Mouse (Mus musculus) lung, adult 18-20 months (tissue): Measurements from ENCODE around the gene Nomo1.
A peak's percentile ranks its signal among the peaks of the same experiment; 100 is the strongest.

Experiments used
- DNase-seq, 2 experiments: peaks; one replicate each; pipeline ENCODE4 v3.0.0; 2022; ENCODE audit warnings: mixed read lengths in 2 of 2

Nomo1 gene

DNA sequence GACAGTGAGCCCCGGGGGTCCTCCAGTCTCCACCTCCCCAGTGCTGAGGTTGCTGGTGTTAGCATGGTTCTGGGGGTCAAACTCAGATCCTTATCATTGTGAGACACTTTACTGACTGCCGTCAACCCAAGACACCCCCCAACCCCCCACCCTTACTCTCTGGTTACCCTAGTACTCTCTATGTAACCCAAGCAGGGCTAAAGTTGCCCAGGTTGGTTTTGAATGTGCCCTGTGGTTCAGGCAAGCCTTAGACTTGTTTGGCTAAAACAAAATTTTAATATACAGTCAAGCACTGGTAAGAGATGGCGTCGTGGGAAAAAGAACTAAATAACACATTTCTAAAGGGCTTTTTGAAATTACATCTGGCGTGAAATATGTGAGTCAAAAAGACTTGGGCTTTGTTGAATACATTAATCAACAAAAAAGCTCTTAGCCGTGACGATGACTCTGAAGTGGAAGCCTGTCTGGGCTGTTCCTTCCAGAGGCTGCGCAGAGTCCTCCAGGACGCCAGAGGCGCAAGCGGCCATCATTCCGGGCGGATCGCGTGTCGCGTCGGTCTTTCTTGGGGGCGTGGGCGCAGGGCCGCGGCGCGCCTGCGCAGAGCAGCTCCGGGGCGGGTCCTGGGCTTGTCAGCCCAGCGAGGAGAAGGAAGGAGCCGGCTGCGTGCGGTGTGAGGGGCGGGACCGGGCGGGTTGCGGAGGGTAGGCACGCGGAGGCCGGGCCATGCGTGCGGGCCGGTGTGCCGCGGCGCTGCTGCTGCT is at the start of gene Nomo1:
Nomo1 (plus strand) TSS at position 590 of the 761 bp plus-strand sequence.
- peak; percentile 96 to 97 for DNase-seq

DNA sequence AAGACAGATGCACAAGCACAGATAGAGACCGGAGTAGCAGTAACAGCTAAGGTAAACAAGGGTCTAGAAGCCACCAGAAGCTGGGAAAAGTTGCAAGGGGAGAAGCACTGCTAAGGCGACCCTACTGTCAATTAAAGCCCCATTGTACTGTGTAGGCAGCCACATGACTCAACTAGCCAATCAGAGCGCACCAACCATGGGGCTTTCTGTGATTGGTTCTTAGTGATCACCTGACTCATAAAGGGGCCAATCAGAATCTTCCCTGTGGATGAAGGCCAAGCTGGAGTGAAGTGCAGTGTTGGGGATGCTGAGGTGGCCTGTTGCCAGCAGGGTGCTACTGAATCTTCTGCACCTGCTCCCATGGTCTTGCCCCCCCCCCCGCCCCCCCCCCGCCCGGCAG is 46.6 kb upstream of the Nomo1 start:
- DNase-seq: no peak

DNA sequence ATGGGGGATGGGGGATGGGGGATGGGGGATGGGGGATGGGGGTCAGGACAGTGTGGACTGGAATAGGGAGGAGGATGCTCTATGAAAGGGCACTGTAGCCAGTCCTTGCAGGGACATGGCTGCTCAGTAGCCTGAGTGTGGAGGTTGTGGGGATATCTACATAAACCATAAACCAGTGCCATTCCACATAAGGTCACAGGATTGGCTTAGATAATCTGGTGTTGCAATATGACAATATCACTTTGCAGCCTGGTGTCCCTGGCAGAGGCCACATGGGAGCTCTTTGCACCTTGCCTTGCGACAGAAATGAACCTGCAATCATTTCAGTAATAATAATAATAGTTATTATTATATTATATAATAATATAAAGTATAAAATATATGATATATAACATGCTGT is 45.2 kb upstream of the Nomo1 start:
- no peak for DNase-seq

DNA sequence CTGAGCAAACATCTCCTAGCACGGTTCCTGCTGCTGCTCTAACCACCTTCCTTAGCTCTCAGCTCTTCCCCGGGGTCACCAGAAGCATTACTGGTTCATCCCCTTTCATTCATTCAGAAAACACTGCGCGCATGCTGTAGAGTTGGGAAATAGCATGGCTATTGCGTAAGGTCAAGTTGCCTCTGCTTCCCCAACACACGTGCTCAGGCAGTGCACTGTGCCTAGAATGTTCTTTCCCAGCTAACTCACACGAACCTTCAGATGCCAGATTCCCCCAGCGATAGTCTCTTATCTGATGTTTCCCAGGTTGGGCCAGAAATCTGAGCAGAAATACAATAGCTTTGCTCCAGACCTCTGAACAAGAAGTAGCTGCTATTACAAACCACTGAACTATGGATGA is 41.0 kb upstream of the Nomo1 start:
- no peak for DNase-seq

DNA sequence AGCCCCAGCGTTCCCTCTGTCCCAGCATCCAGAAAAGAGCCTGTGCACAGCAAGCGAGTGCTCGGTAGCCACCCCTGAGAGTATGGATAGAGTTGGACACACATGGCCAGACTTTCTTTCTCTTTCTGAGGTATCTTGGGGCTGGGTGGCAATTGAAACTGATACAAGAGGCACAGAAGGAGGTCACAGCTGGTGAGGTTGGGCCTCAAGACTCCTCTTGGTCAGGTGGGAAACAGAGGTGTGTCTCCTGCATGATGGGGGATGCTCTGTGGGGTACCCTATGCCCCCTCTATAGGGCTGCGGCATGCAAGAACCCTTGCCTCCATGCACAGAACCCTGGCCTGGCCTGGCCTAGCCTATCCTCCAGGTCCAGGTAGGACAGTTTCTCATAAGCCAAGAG is 32.9 kb upstream of the Nomo1 start:
- DNase-seq: no peak

DNA sequence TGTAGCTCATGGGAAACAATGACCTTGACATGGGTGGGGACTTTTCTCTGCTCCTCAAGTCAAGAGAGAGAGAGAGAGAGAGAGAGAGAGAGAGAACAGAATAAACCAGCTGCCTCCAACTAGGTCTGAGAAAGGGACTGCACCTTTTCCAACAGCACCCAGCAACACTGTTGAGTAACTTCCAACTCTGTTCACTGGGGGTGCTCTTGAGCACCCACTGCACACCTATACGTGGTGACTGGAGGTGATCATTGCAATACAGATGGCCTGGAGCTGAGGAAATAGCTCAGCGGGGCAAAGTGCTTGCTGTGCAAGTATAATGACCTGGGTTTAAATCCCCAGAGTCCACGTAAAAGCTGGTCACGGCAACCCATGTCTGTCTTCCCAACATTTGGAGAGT is 30.8 kb upstream of the Nomo1 start:
- DNase-seq: no peak

DNA sequence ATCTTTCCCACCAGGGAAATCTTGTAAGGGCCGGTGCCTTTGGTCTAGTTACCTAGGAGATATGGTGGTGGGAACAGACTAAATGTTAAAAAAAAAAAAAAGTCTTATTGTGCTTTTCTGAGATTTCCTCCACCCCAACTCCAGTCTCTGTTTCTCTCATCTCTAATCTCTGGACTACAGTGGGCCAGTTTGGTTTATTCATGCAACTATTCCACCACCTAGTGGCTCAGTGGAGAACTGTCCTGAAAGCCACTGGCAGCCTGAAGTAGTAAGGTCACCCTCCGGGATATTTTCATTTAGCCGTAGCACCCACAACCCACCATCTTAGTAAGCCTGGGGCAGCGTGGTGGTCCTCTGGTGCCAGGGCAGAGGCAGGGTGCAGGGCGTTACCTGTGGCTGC is 23.9 kb upstream of the Nomo1 start:
- DNase-seq: peak; percentile 34 to 54

DNA sequence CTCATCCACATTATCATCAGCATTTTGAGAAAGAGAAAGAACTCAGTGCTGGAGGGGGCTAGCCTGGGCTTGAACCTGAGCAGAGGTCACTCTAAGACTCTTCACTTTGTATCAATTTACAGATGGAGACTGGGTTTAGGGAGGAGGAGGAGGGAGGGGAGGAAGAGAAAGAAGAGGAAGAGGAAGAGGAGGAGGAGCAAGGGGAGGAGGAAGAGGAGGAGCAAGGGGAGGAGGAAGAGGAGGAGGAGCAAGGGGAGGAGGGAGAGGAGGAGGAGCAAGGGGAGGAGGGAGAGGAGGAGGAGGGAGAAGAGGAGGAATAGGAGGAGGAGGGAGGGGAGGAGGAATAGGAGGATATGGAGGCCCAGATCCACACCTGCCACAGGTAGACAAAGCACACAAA is 21.4 kb upstream of the Nomo1 start:
- no peak for DNase-seq

DNA sequence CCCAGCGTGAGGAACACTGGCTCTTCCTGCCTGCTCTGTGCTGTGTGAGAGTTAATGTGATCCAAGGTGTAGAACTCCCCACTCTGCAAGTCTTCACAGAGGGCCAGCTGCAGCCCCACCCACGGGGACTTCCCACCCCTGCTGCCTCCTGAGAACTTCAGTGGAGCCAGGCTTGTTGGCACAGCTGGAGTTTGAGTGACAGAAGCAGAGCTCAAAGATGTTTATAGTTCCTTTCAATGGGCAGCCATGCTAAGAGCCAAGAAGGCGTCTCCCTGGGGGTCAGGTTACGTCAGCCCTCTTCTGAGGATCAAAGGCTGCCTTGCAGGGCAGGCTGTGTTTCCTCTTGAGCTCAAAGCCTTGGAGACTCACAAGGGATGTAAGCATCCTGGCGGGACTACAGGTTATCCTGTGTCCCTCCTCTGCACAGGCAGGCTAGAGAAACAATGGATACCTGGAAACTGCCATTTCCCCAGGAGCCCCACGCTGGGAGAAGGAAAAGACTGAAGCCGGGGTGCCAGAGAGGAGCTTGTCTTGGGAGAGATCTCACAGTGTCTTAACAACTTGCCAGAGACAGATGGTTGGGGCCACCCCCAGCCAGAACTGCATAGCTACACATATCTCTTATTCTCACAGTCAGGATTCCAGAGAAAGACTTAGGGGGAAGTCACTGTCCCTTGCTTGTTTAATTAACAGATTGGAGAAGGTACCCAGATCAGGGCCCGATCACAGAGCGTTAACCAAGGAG is 20.1 kb upstream of the Nomo1 start:
- DNase-seq: peak; percentile 69 to 80

DNA sequence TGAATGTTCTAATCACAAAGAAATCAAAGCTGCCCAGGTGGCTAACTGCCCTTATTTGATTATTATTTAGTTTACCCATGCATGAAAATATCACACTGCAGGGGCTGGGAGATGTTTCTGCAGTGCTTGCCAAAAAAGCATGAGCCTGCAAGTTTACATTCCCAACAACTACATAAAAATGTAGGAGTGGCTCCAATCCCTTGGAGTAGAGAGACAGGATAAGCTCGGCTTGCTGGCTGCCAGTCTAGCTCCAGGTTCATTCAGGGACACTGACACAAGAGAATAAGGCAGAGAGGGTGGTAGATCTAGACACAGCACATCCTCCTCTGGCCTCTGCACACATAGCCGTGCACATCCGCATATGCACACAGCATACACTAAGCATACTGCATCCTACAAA is 13.9 kb upstream of the Nomo1 start:
- no peak for DNase-seq

DNA sequence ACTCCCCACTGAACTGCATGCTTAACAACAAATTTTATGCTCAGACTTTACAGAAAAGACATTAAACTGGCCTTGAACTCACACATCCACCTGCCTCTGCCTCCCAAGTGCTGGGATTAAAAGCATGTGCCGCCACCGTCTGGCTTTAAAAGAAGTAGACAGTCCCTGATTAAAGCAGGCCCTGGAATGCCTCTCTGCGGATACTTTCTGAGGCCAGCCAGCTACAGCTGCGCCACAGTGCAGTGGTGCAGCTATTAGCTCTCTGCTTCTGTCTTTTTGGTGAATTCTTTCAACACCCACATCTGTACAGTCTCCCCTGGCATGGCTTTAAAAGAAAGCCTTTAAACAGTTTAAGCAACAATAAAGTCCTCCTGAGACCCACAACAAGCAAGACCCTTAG is 11.5 kb upstream of the Nomo1 start:
- no peak for DNase-seq

DNA sequence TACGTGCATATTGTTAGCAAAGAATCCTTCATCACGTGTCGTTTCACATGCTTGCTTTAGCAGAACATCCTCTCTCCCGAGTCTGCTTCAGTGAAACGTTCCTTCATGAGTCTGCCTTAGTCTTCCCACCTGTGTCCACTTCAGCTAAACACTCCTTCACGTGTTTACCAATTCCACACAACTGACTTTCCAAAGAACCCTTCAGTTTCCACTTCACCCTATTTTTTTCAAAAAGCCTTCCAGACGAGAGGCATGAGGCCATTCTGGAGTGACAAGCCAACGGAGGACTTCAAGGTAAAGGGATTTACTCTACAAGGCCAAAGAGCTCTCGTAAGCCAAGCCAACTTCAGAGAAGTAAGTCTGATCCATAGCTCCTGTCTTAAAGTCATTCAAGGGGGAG is 8.1 kb upstream of the Nomo1 start:
- DNase-seq: peak in 1 of 2 experiments; percentile 48

DNA sequence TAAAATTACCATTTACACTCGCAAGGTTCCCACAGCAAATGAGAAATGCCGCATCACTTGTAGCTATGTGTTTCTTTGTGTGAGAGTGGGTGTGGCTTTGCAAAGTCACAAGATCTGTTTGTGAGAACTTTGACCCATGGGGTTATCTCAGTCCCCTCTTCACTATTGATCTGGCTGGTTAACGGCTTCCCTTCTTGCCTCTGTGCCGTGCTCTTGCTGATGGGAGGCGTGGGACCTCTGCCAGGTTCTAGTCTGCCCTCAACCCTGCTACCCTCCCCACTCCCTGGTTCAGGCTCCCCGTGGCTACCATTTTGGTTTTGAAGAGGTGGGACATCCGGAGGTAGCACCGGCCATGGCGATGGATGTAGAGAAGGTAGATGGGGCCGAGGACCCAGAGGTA is 4.8 kb upstream of the Nomo1 start:
- DNase-seq: no peak

DNA sequence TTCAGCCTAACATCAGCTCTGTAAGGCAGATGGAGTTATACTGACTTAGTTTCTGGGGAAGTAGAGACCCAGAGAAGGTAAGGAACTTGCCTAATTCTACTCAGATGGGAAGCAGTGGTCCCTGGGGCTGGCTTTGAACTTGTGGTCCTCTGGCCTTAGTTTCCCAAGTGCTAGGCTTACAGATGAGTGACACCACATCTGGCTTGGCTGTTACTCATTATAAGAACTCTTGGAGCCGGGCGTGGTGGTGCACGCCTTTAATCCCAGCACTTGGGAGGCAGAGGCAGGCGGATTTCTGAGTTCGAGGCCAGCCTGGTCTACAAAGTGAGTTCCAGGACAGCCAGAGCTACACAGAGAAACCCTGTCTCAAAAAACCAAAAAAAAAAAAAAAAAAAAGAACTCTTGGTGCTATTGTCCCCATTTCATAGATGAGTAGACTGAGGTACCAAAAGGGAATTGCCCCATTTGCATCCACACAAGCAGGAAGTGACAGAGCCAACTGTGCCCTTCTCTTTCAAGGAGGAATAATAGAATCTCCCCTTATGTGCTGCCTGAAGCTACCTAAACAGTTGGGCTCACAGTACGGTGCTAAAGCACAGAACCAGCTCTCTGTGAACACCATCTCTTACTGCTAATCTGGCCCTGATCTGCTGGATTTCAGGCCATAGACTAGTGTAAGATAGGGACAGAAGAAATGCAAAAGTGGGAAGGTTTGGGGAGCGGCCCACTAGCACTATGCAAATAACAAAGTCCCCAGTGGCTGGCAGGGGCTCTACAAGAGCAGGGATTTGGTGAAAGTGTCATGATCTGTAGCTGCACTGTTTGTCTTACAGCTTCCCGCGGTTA is 4.0 kb upstream of the Nomo1 start:
- DNase-seq: no peak

DNA sequence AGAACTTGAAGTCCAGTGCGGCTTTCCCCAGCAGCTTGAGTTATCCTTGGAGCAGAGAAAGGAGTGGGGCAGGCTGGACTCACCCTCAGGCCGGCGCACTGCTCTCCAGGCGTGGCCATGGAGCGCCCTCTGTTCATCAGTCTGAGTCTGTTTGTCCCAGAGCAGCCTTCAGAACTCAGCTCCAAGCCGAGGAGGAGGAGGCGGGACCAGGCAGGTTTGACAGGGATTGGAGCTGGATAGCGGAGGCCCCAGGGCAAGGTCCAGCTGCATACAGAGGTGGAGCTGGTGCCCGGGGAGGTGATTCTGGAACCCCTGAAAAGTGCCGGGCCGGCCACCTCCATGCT is 3.4 kb upstream of the Nomo1 start, which contains the start of gene Abcc6:
Abcc6 (minus strand) TSS at position 158 of the 344 bp plus-strand sequence.
- peak in 1 of 2 experiments; percentile 20 for DNase-seq

DNA sequence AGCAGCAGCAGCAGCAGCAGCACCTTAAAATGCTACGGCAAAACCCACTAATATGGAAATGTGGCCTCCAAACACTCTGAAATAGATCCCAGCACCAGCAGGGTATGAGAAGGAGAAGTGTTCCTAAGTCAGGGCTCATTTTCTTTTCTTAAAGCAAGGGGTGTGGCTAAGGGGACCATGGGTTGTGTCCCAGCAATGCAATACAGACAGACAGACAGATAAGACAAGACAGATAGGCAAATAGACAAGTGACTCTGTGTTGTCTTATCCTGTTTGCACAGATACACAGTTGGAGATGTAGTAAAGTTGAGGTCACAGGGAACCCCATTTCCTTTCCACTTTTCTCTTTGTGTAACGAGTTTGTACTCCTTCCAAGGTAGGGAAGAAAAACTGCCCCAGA is 2.4 kb upstream of the Nomo1 start:
- DNase-seq: no peak

DNA sequence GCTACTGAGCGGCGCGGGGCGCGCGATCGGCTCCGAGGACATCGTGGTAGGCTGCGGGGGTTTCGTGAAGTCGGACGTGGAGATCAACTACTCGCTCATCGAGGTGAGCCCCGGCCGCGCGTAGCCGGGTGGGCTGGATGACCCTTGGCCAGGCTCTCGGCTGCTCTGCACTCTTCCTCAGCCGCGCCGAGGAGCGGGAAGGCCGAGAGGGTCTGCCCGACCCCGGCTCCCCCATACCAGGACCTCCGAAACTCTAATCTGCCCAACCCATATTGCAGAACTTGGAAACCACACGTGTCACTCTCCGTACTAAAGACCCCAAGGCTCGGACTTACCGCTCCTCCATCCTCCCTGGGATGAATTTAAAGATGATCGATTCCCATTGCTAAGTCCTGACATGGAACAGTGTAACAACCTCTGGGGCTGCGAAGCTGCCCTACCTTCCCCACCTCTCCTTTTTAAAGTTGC is 406 bp downstream of the Nomo1 start:
- no peak for DNase-seq

DNA sequence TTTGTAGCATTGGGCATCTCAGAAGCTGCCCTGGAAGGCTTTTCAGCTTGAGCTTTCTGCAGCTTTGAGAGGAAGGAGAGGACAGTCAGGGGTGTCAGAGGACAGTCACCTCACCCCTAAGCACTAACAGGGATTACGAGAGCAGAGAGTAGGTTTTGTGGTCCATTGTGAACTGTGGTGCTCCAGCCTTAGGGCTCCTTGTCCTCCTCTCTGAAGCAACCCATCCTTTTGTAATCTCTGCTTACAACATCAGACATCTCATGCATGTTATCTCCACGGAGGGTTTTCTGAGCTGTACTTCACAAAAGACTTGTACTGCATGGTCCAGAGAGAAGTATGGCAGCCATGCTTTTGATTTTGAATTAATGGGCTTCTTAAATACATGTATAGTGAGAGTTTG is 1.5 kb downstream of the Nomo1 start:
- DNase-seq: no peak

DNA sequence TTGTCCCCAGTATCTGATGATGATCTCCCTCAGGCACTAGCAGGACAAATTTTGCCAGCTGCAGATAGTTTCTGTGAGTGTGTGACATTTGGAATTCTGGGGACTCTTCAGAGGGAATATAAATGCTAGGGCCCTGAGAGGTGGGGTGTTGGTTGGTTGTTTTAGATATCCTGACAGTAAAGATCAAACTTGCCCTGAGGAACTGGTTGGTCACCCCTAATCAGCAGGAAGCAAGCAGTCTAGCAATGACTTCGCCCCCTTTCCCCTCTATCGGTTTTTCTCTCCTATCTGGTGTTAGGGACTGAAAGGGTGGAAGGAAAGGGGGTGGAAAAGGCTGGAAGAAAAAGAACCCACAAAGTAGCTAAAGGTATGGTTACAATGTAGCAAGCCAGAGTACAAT is 2.0 kb downstream of the Nomo1 start:
- no peak for DNase-seq

DNA sequence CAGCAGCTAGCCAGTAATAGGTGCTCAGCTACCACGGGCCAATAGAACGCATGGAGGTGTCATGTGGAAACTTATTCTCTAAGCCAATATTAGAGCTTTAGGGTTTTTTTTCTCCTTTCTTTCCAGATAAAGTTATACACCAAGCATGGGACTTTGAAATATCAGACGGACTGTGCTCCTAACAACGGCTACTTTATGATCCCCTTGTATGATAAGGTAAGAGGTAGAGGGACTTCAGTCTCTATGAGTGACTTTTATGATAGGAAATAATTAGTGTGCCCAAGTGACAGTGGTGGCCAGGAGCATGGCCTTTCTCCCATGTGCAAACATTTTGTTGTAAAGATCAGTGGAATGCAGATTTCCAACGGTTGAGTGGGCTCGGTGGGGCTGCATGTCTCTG is 3.9 kb downstream of the Nomo1 start:
- no peak for DNase-seq

DNA sequence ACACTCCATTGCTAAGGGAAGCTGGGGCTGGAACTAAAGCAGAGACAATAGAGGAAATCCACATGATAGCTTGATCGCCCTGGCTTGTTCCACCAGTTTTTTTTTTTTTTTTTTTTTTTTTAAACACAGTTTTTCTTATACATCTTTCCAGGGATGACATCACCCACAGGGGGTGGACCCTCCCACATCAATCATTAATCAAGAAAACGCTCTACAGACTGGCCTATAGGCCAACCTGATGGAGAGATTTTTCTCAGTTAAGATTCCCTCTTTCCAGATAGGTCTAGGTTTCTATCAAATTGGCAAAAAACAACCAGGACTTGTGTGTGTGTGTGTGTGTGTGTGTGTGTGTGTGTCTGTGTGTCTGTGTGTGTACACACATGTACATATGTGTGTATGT is 6.4 kb downstream of the Nomo1 start:
- no peak for DNase-seq

DNA sequence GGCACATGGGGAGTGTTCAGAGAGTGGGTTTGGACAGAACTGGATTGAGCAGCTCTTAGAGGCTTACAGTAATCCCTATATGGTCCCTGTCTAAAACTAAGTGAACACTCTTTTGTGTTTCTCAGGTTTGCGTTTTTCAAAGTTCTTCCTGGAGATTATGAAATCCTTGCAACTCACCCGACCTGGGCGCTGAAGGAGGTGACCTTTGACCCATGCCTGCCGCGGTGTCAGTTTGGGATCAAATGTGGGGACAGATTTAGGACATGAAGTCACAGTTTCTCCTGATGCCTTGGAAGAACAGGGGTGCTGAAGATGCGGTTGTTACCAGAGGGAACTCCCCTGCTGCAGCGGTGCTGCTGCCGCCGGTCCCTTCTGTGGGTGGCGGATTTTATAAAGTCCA is 10.6 kb downstream of the Nomo1 start:
- no peak for DNase-seq

DNA sequence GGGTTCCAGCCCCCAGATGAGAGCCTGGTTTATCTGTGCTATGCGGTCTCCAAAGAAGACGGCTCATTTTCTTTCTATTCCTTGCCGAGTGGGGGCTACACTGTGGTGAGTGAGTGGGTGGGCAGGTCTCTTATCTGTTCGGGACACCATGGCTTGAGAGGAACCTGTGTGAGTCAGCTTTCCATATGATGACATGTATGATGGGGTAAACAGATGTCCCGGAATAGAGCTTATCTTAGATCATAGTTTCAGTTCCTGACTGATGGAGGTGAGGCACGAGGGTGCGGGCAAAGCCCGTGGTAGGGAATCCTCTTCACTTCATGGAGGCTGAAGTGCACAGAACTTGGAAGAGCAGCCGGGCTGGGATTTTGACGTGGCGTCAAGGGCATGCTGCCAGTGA is 12.4 kb downstream of the Nomo1 start:
- DNase-seq: no peak
